Mouse (Mus musculus) cortical plate, adult 2 months (tissue): Measurements from ENCODE around the gene Clk3.

Experiments used
- CTCF ChIP-seq: fragments of 200-500 bp; IDR thresholded peaks from 2 replicates; pipeline ENCODE4 v1.5.1; 2011; ENCODE audit warnings: mild to moderate bottlenecking, control low read depth, low read length; ENCODE audit not compliant: insufficient read depth; ENCODE audit errors: extremely low read depth
- POLR2A ChIP-seq: fragments of 200-500 bp; IDR thresholded peaks from 2 replicates; pipeline ENCODE4 v1.6.1; 2011; ENCODE audit warnings: mild to moderate bottlenecking, low read length, control low read depth; ENCODE audit not compliant: insufficient read depth; ENCODE audit errors: extremely low read depth

DNA sequence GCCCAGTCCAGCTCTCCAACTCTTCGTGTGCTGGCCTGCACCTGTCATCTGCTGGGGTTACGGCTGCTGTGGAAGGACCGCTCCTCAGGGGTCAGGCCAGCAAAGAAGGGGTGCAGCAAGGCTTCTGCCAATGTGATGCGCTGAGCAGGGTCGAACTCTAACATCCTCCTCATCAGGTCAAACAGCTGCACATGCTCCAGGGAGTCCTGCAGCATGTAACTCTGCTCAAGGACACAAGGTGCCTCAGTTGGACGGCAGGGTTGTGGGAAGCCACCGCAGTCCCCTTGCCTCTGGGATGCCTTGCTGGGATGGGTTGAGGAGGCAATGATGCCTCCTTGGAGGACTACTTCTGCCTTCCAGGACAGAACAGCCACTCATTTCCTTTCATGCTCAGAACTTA is 14.8 kb downstream of the Clk3 start:
- TF ChIP-seq CTCF (no peak), POLR2A (no peak)
